In the genomic region with DNA sequence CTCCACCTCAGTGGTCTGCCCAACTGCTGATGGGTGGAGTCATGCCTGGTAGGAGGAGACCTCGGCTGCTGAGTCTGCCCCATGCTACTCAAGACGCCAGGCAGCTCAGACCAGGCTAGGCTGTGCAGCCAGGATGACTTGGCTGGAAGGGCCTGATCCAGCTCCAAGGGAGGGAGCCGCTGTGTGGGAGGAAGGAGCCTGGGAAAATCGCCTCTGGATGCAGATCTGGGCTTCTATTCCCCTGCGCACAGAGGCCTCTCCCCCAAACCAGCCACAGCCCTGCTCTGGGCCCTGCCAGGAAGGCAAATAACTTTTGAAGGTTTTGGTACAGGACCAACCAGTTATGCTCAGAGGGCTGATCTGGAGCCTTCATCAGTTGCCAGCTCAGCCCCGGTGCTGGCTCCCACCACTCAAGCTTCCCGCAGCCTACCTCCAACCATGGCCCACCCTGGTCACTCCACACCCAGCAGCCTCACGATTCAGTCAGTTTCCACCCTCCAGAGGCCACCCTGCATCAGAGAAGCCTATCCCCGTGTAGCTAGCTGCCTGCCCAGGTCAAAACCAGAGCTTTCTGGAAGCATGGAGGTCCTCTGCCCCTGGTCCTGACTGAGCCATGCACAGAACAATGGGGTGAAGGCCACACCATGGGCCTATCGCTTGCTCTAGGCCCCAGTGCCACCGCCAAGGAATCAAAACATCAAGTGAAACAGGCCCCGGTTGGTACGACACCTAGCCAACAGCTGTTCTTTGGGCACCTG, we compare ENCODE assay signal across 8 mouse cellular contexts. TPM values are rescaled to one million over a fixed set of nuclear protein-coding genes. Genes with fewer than 3 reads are reported as not detected.
DNase-seq lines count a peak whose midpoint lies in the region; ATAC-seq lines count a peak whose summit lies in the region.

No protein-coding gene starts in this region.

- DNase-seq in right cerebral cortex, adult 18-20 months: peak; percentile 24
- no peak for DNase-seq in right cerebral cortex, adult 2 months (ENCODE audit: low spot score in 2 of 2)
- DNase-seq in urinary bladder, postnatal 25 days (ENCODE audit: low spot score): peak; percentile 36
- no peak for DNase-seq in cerebellum, adult 18-20 months
- DNase-seq in thymus, postnatal 10 days (ENCODE audit: low spot score in 2 of 2): no peak

- no peak for ATAC-seq in forebrain, embryonic 12.5 days (ENCODE audit: low FRiP score)
- ATAC-seq in forebrain, embryonic 15.5 days (replicated peaks): no peak
- peak; percentile 43 for ATAC-seq in intestine, embryonic 16.5 days

- 0 out of 2 replicates have a peak overlapping the region, but pooled peaks have one; percentile 5 for H3K27ac ChIP-seq in forebrain, embryonic 12.5 days
- H3K27ac ChIP-seq in forebrain, embryonic 15.5 days (replicated peaks): no peak overlapping the region
- H3K27ac ChIP-seq in intestine, embryonic 16.5 days (ENCODE audit: low read length): 0 out of 2 replicates have a peak overlapping the region, but pooled peaks have one; percentile 4

- H3K36me3 ChIP-seq in forebrain, embryonic 12.5 days (replicated peaks): peaks cover 53% of the 10 kb centered on the region
- H3K36me3 ChIP-seq in forebrain, embryonic 15.5 days: peaks cover 52% of the 10 kb centered on the region
- H3K36me3 ChIP-seq in intestine, embryonic 16.5 days (ENCODE audit: control insufficient read depth, insufficient read depth, low read length): peaks cover 31% of the 10 kb centered on the region

- H3K9ac ChIP-seq in forebrain, embryonic 12.5 days: no peak overlapping the region
- no peak overlapping the region for H3K9ac ChIP-seq in forebrain, embryonic 15.5 days (replicated peaks)
- H3K9ac ChIP-seq in intestine, embryonic 16.5 days (ENCODE audit: low read depth, low read length): no peak overlapping the region

- WGBS in forebrain, embryonic 12.5 days: 84% methylated on average over 13 of the region's 13 CpGs
- 80% methylated on average over 13 of the region's 13 CpGs for WGBS in forebrain, embryonic 15.5 days
- WGBS in intestine, embryonic 16.5 days: 77% methylated on average over 13 of the region's 13 CpGs

- H3K27me3 ChIP-seq in forebrain, embryonic 12.5 days: no peaks in the 10 kb centered on the region; the same call in 1 of the 2 replicates
- H3K27me3 ChIP-seq in forebrain, embryonic 15.5 days: no peaks in the 10 kb centered on the region
- no peaks in the 10 kb centered on the region for H3K27me3 ChIP-seq in intestine, embryonic 16.5 days (replicated peaks; ENCODE audit: control insufficient read depth, insufficient read depth, low read length)

- H3K4me3 ChIP-seq in forebrain, embryonic 12.5 days (replicated peaks): no peak overlapping the region
- no peak overlapping the region for H3K4me3 ChIP-seq in forebrain, embryonic 15.5 days
- no peak overlapping the region for H3K4me3 ChIP-seq in intestine, embryonic 16.5 days (ENCODE audit: low read length)

- no peak overlapping the region for H3K4me2 ChIP-seq in forebrain, embryonic 12.5 days
- H3K4me2 ChIP-seq in forebrain, embryonic 15.5 days (replicated peaks): no peak overlapping the region
- H3K4me2 ChIP-seq in intestine, embryonic 16.5 days (ENCODE audit: low read depth, low read length): no peak overlapping the region

- peaks cover 4% of the 10 kb centered on the region; the same call in 1 of the 2 replicates for H3K4me1 ChIP-seq in forebrain, embryonic 12.5 days
- H3K4me1 ChIP-seq in forebrain, embryonic 15.5 days: no peaks in the 10 kb centered on the region
- no peaks in the 10 kb centered on the region for H3K4me1 ChIP-seq in intestine, embryonic 16.5 days (ENCODE audit: control insufficient read depth, insufficient read depth, low read length)

- H3K9me3 ChIP-seq in forebrain, embryonic 12.5 days: no peaks in the 10 kb centered on the region
- no peaks in the 10 kb centered on the region for H3K9me3 ChIP-seq in forebrain, embryonic 15.5 days
- H3K9me3 ChIP-seq in intestine, embryonic 16.5 days (ENCODE audit: control insufficient read depth, low read length): no peaks in the 10 kb centered on the region

RNA-seq across cellular contexts. Expression of a gene that starts 14.1 kb away (rescaled TPM):
- 14.9 and 15.9 TPM in 2 replicates for polyA plus RNA-seq in forebrain, embryonic 12.5 days (2016; fragmentation: Nextera tagmentation; extraction: Ambion mirVana)
- 37.2 and 45.7 TPM in 2 replicates for polyA plus RNA-seq in forebrain, embryonic 15.5 days (2015; fragmentation: Nextera tagmentation; extraction: Ambion mirVana)
- 6.4 and 8.8 TPM in 2 replicates for polyA plus RNA-seq in intestine, embryonic 16.5 days (2015; fragmentation: Nextera tagmentation; extraction: Ambion mirVana)

RNA-seq across cellular contexts. Expression of a gene that starts 19.1 kb away (rescaled TPM):
- polyA plus RNA-seq in forebrain, embryonic 12.5 days (2016; fragmentation: Nextera tagmentation; extraction: Ambion mirVana): 117 and 121 TPM in 2 replicates
- polyA plus RNA-seq in forebrain, embryonic 15.5 days (2015; fragmentation: Nextera tagmentation; extraction: Ambion mirVana): 129 and 134 TPM in 2 replicates
- 159 and 164 TPM in 2 replicates for polyA plus RNA-seq in intestine, embryonic 16.5 days (2015; fragmentation: Nextera tagmentation; extraction: Ambion mirVana)

RNA-seq across cellular contexts. Expression of a gene that starts 23.4 kb away (rescaled TPM):
- polyA plus RNA-seq in forebrain, embryonic 12.5 days (2016; fragmentation: Nextera tagmentation; extraction: Ambion mirVana): 30.6 and 31.0 TPM in 2 replicates
- 27.0 and 28.9 TPM in 2 replicates for polyA plus RNA-seq in forebrain, embryonic 15.5 days (2015; fragmentation: Nextera tagmentation; extraction: Ambion mirVana)
- 35.4 and 37.1 TPM in 2 replicates for polyA plus RNA-seq in intestine, embryonic 16.5 days (2015; fragmentation: Nextera tagmentation; extraction: Ambion mirVana)

RNA-seq across cellular contexts. Expression of a gene that starts 30.9 kb away (rescaled TPM):
- polyA plus RNA-seq in forebrain, embryonic 12.5 days (2016; fragmentation: Nextera tagmentation; extraction: Ambion mirVana): 37.0 and 43.6 TPM in 2 replicates
- 41.4 and 45.4 TPM in 2 replicates for polyA plus RNA-seq in forebrain, embryonic 15.5 days (2015; fragmentation: Nextera tagmentation; extraction: Ambion mirVana)
- polyA plus RNA-seq in intestine, embryonic 16.5 days (2015; fragmentation: Nextera tagmentation; extraction: Ambion mirVana): 25.3 and 29.2 TPM in 2 replicates

Comparison
In these comparisons a context has a peak if more than half of its experiments do, and no peak if none do; other contexts are left out.
1. DNase-seq: peak in right cerebral cortex, adult 18-20 months (single experiment) and urinary bladder, postnatal 25 days (single experiment); none in right cerebral cortex, adult 2 months (0 of 2), cerebellum, adult 18-20 months (0 of 2) and thymus, postnatal 10 days (0 of 2).